Mouse (Mus musculus): ENCODE measurements around the gene Mtpn. TPM values are rescaled to one million over a fixed set of nuclear protein-coding genes. Genes with fewer than 3 reads are reported as not detected.

Mtpn gene
- 10 to 100 TPM; 85.7 to 86.2 TPM for total RNA-seq (2023)

GRCm38 (mm10) chr6:35539304-35540009 lies at the start of gene Mtpn:
Gene Mtpn, minus strand, starts transcription at chr6:35539888.

Other genes with a start within 250 kb of the Mtpn start
- gene Slc13a4, start 231.8 kb downstream of the Mtpn start, total RNA-seq (2023) = not detected
- gene Fam180a, start 213.7 kb downstream of the Mtpn start, total RNA-seq (2023) = not detected